Mouse (Mus musculus) erythroblast, embryonic 14.5 days (primary cell): ENCODE results near the gene Adam12.

Experiments
- GATA1 ChIP-seq: IDR thresholded peaks from 2 replicates; pipeline ENCODE4 v1.6.1; 2012; ENCODE audit warnings: low read length, inconsistent platforms, mixed read lengths
- TAL1 ChIP-seq: IDR thresholded peaks from 3 replicates; pipeline ENCODE4 v1.6.1; 2012; ENCODE audit warnings: low read length, inconsistent platforms, mixed read lengths

GRCm38 (mm10) chr7:134043576-134043975 lies 188.4 kb downstream of the Adam12 start:
- TF ChIP-seq GATA1 (no peak), TAL1 (no peak)
